Mouse (Mus musculus) ES-E14 (cell line): Measurements from ENCODE around the gene Gm10188.

ENCODE experiments used
- CHD2 ChIP-seq: IDR thresholded peaks from 2 replicates; pipeline ENCODE4 v1.6.1; 2014; ENCODE audit warnings: mild to moderate bottlenecking, low read depth, low read length, inconsistent platforms
- HCFC1 ChIP-seq: IDR thresholded peaks from 2 replicates; pipeline ENCODE4 v1.6.1; 2012; ENCODE audit warnings: low read length, inconsistent platforms, borderline replicate concordance; ENCODE audit not compliant: insufficient read depth
- ZC3H11A ChIP-seq: IDR thresholded peaks from 2 replicates; pipeline ENCODE4 v1.6.1; 2012; ENCODE audit warnings: low read depth, mild to moderate bottlenecking, inconsistent platforms, low read length, borderline replicate concordance
- ZNF384 ChIP-seq: IDR thresholded peaks from 2 replicates; pipeline ENCODE4 v1.6.1; 2012; ENCODE audit warnings: low read depth, low read length, inconsistent platforms

- TF ChIP-seq CHD2, result no peak
- no peak for TF ChIP-seq ZC3H11A
- TF ChIP-seq ZNF384, result no peak
- no peak for TF ChIP-seq HCFC1
These were observed 39.0 kb upstream of the Gm10188 start for GRCm38 (mm10) chr1:132268418-132269060.
